Comparison of ENCODE assay signal across 18 mouse cellular contexts in genomic region chr1:183101371-183101770, GRCm38 (mm10).
"Had no signal": no experiment of that assay in that cellular context is flagged by ENCODE, and none has a peak within 500 bp of the region (broad histone marks: within the 10 kb centered on the region; RNA-seq: fewer than 3 reads in every experiment).

No protein-coding gene starts in this region.

- ATAC-seq: intestine, postnatal 0 days; liver, embryonic 12.5 days; midbrain, embryonic 15.5 days had no signal

- H3K27ac ChIP-seq: kidney, embryonic 15.5 days; left cerebral cortex, adult 2 months; liver, embryonic 12.5 days; liver, embryonic 15.5 days; lung, embryonic 15.5 days; midbrain, embryonic 12.5 days; midbrain, embryonic 15.5 days had no signal

- H3K9ac ChIP-seq: kidney, embryonic 15.5 days; liver, embryonic 12.5 days; liver, embryonic 15.5 days; lung, embryonic 15.5 days; midbrain, embryonic 12.5 days; midbrain, embryonic 15.5 days had no signal

- H3K4me1 ChIP-seq: liver, embryonic 12.5 days; liver, embryonic 15.5 days; lung, embryonic 15.5 days; midbrain, embryonic 15.5 days had no signal

- DNase-seq: kidney, adult 2 months; kidney, postnatal 10 days; kidney, postnatal 36 days; layer of hippocampus, postnatal 36 days; liver; lung, adult 18-20 months; lung, postnatal 10 days; lung, postnatal 36 days; thymus, adult 18-20 months; thymus, postnatal 36 days had no signal

- H3K36me3 ChIP-seq: liver, embryonic 12.5 days; liver, embryonic 15.5 days; lung, embryonic 15.5 days; midbrain, embryonic 15.5 days had no signal

- H3K4me3 ChIP-seq: kidney, embryonic 15.5 days; left cerebral cortex, adult 2 months; liver, embryonic 12.5 days; liver, embryonic 15.5 days; lung, embryonic 15.5 days; midbrain, embryonic 12.5 days; midbrain, embryonic 15.5 days had no signal

- H3K4me2 ChIP-seq: kidney, embryonic 15.5 days; liver, embryonic 12.5 days; liver, embryonic 15.5 days; lung, embryonic 15.5 days; midbrain, embryonic 12.5 days; midbrain, embryonic 15.5 days had no signal

- H3K27me3 ChIP-seq: kidney, embryonic 15.5 days; liver, embryonic 12.5 days; liver, embryonic 15.5 days; lung, embryonic 15.5 days; midbrain, embryonic 12.5 days; midbrain, embryonic 15.5 days had no signal

- H3K9me3 ChIP-seq: kidney, embryonic 15.5 days; liver, embryonic 12.5 days; liver, embryonic 15.5 days; lung, embryonic 15.5 days; midbrain, embryonic 12.5 days; midbrain, embryonic 15.5 days had no signal
